Mouse (Mus musculus) fibroblast of lung, adult 2 months (primary cell): ENCODE results near the gene Snx5.

Experiments used
- DNase-seq: peaks from one replicate; pipeline ENCODE4 v3.0.0-alpha.2; 2011; ENCODE audit warnings: low read depth

The Snx5 gene

DNA sequence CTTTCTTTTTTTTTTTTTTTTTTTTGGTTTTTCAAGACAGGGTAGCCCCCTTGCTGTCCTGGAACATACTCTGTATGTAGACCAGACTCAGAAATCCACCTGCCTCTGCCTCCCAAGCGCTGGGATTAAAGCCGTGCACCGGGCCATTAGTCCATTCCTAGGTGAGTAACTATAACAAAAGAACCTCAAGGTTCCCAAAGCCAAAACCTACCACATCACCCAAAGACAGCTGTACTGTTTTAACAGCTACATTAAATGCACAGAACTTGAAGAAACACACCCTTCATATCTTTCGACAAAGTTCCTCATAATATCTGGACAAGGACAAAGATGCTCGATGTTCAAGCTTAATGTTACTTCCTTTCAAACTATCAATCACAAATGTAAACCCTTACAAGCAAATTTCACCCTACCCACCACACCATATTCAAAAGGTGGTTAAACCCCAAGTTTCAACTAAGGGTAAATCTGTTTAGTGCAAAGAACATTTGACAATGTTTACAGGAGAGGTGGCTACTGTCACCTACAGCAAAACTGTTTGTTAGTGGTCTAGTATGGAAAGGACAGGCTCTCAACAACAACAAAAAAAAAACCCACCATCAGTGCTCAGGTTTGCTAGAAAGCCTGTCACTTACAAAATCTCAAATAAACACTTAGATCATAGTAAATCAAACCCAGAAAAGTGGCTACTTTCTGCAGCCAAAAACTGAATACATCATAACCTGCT, 3.5 kb downstream of the Snx5 start:
- DNase-seq = no peak

- no peak for DNase-seq
Measured at GRCm38 (mm10) chr2:144265916-144266683, 4.6 kb downstream of the Snx5 start.

DNA sequence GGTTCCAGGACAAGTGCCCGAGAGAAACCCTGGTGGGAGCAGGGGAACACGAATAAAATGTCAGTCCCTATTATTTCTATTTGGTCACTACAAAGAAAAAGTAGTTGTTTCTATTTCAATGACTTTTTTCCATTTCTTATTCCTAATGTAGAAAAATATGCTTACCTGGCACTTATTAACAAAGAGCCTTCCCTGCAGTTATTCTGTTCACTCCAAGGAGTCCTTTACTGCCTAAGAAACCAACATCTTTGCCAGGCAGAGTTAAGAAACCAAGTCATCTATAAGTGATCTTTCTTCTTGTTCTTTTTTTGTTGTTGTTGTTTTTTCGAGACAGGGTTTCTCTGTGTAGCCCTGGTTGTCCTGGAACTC, 5.6 kb downstream of the Snx5 start:
- no peak for DNase-seq

DNA sequence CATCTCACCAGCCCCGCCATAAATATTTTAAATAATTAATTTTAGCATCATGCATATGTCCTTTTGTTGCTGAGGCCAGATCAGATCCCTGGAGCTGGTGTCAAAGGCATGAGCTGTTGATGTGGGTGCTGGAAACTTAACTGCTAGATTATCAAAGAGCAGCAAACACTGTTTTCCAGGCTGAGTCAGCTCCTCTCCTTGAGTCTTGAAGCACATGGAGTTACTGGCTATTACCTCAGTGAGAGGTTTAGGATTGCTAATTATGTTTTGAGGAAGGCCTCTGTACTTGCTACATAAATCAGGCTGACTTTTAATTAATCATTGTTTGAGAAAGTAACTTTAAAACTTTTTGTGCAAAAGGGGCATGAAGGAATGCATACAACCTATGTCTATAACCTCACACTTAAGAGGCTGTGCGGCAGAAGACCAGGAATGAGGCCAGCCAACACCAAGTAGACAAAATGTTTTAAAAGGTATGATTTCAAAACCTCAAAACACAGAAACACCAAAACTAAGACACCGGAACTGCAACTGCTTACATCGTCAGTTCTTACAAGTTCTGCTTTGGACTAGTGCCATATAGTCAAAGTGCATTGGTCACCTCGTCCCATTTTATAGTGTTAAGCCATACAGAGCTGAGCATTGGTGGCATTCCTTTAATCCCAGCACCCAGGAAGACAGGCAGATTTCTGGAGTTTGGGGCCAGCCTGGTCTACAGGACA, 6.1 kb downstream of the Snx5 start:
- no peak for DNase-seq

GRCm38 (mm10) chr2:144262837-144263236, 7.9 kb downstream of the Snx5 start:
- DNase-seq = no peak

GRCm38 (mm10) chr2:144250111-144250510, 20.6 kb downstream of the Snx5 start:
- DNase-seq = no peak

DNA sequence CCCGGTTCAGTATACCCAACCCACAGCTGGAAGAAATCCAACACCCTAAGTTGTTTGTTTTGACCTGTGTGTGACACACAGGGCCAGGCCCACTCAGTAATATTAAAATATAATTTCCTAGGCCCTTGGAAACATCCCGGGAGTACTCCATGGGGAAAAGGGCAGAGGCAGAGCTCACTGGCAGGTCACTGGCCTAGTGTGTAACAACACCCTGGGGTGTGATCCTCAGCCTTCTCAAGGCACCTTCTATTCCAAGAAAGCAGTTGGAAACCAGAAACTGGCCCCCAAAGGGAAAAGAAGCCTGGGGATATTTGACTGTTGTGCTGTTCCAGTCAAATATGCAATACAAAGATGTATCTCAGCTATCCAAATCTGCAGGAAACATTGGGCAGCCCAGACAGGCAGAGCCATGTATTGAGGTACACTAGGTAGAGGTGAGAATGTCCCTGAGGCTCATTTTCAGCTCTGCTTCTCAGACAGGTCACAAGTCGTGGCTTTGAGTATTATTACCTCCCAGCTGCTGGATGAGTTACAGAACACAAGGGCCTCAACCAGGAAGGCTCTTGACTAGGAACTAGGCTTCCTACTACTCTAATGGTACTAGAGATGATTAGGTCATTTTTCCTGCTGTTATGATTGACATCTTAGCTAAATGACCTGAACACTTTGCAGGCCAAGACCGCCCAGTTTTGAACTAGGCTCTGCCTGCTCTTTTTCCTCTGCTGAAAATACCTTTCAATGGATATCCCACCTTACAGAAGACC, 21.9 kb downstream of the Snx5 start:
- no peak for DNase-seq

DNA sequence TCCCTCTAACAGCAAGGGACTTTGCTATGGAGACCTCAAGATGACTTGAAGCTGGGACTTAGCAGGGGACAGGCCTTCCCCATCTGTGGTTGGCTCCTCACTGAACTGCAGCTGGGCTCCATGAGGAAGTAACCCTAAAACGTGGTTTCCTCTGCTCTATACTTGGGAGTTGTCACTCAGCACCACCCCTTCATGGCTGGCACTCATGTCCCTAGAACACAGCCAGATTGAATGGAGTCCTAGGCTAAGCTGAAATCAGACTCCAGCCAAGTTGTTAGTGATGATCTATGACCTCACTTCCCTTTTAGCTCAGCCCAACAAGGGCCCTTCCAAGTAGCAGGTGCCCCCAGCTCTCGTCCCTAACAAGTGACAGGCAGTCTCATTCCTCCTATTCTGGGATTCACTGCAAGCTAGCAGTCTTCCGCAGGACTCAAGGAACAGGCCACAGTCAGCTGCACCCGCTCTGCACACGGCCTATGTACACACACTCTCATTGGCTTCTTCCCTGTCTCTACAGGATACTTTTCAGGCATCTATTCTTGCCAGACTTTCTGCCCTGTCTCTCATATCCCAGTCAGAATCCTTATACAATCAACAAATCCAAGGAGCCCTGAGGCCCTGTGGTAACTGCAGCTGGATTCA, 23.2 kb downstream of the Snx5 start:
- DNase-seq = no peak

GRCm38 (mm10) chr2:144246270-144246669, 24.4 kb downstream of the Snx5 start:
- DNase-seq = no peak

DNA sequence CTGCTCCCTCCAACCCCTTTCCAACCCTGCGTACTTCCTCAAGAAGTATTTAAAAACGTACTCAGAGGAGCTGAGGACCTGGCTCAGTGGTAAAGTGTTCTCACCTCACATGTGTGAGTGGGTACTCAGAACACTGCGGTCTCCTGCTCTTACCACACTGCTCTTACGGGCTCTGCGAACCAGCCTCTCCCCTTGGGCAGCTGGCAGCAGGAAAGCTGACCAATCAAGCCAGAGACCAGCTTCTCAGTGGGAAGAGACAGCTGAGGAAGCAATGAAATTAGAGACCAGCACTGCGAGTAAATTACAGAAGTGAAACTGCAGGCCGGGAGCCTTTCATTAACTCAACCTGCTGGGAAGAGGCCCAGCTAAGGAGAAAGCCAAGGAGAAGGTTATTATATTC, 25.2 kb downstream of the Snx5 start:
- no peak for DNase-seq

GRCm38 (mm10) chr2:144240095-144240899, 30.4 kb downstream of the Snx5 start:
- DNase-seq = no peak

DNA sequence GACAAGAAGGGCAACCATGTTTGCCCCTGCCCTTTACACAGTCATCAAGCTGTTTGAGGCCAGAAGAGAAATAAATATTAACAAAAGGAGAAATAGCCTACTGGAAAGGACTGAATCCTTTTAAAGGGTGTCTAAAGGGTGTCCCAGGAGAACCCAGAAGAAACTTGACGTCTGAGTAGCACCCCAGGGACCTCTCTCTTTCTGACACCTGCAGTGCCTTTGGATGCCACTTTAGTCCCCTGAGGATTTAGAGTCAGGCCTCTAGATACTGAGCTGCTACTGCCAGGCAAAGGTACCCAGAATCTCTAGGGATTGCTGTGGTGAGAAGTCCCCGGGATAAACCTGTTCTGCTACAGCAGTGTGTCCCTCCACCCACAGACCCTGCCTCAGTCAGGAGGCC, 31.4 kb downstream of the Snx5 start:
- no peak for DNase-seq

- no peak for DNase-seq
Measured at GRCm38 (mm10) chr2:144238341-144238740, 32.4 kb downstream of the Snx5 start.

- DNase-seq = no peak
Measured at GRCm38 (mm10) chr2:144236791-144237584, 33.7 kb downstream of the Snx5 start.

DNA sequence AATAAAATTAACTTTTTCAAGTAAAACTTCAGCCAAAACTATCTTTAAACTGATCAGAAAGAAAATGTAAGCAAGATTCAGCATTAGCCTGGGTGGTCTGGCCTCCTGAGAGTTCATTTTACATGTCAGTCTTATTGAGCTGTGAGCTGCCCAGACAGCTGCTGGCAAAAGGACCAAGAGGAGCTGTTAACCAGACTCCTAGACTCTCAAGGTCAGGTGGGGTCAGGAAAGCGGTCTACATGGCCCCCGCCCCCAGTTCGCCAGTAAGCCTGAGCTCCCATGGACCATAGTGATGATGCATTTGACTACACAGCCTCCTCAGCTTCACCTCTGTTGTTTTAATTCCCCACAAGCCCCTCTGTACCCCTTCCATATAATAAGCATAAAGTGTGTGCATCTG, 34.9 kb downstream of the Snx5 start:
- DNase-seq = no peak

DNA sequence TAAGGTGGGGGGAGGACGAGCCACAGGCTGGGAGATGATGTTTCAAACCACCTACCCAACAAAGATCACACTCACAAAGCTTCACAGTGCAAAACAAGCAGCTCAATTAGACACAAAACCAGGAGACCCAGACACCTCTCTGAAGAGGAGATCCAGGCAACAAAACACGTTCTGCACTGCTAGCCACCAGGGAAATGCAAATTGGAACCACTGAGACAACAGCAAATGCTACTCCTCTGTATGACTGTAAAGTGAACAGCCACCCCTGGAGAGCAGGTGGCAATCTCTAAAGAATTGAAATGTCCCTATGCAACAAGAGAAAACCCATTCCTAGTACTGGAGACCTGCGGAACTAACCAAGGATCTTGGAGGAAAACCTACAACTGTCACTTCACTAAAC, 37.2 kb downstream of the Snx5 start:
- DNase-seq = no peak

GRCm38 (mm10) chr2:144231115-144231514, 39.6 kb downstream of the Snx5 start:
- DNase-seq = no peak

- DNase-seq = no peak
Measured at GRCm38 (mm10) chr2:144230498-144230897, 40.2 kb downstream of the Snx5 start.

DNA sequence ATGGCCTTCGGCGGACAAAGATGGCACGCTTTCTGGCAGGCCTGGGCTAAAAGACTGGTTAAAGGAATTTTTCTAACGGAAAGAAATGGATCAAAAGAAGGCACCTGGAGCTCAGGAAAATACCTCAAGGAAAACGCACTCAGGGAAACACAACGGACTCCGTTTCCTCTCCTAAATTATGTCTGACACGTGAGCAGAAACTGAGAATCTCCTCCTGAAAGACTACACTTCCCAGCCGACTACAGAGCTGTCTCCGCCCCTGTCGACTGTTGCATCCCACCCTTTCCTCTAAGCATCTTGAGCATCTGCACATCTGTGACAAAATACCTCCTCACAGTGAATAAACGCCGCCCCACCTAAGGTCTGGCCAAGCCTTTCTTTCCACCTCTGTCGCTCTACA, 41.1 kb downstream of the Snx5 start:
- DNase-seq = no peak
